Mouse (Mus musculus) midbrain, embryonic 15.5 days (tissue): Measurements from ENCODE around the gene Galp. TPM values are rescaled to one million over a fixed set of nuclear protein-coding genes. Genes with fewer than 3 reads are reported as not detected.

ENCODE experiments used
- ATAC-seq: fragments of 200-750 bp; cut with Nextera tagmentation; replicated peaks from 2 replicates; pipeline ENCODE4 v1.8.0; 2017; ENCODE audit warnings: moderate TSS enrichment
- H3K27ac ChIP-seq: fragments of 300-500 bp; sonication (generic); 2 replicates; pipeline ENCODE4 v1.5.1; 2015; ENCODE audit warnings: mild to moderate bottlenecking, inconsistent platforms
- H3K27me3 ChIP-seq: fragments of 300-500 bp; sonication (generic); replicated peaks from 2 replicates; pipeline ENCODE4 v1.6.1; 2015; ENCODE audit warnings: inconsistent platforms
- H3K36me3 ChIP-seq: fragments of 300-500 bp; sonication (generic); replicated peaks from 2 replicates; pipeline ENCODE4 v1.6.1; 2015; ENCODE audit warnings: inconsistent platforms
- H3K4me1 ChIP-seq: fragments of 300-500 bp; sonication (generic); 2 replicates; pipeline ENCODE4 v1.6.1; 2015; ENCODE audit warnings: inconsistent platforms
- H3K4me2 ChIP-seq: fragments of 300-500 bp; sonication (generic); 2 replicates; pipeline ENCODE4 v1.6.1; 2015; ENCODE audit warnings: inconsistent platforms, mild to moderate bottlenecking, moderate library complexity
- H3K4me3 ChIP-seq: fragments of 300-500 bp; sonication (generic); 2 replicates; pipeline ENCODE4 v1.5.1; 2015; ENCODE audit warnings: mild to moderate bottlenecking, inconsistent platforms
- H3K9ac ChIP-seq: fragments of 300-500 bp; sonication (generic); 2 replicates; pipeline ENCODE4 v1.6.1; 2015; ENCODE audit warnings: mild to moderate bottlenecking, inconsistent platforms
- H3K9me3 ChIP-seq: fragments of 300-500 bp; sonication (generic); 2 replicates; pipeline ENCODE4 v1.6.1; 2016; ENCODE audit warnings: inconsistent platforms
- WGBS: fragments of 180-500 bp; shearing (Covaris S2); methylation state at CpG from one replicate; pipeline ENCODE4 v1.1.7; 2015; ENCODE audit warnings: mixed read lengths; 5-methylcytosine and 5-hydroxymethylcytosine counted together
- polyA plus RNA-seq: library from polyadenylated mRNA; unstranded; fragments of >200 nt; fragmentation: Nextera tagmentation; extraction: Ambion mirVana; gene quantifications from 2 replicates; pipeline ENCODE4 v1.2.1, GENCODE M21; 2015

Gene Galp
- polyA plus RNA-seq, 1 experiment from 2014 or later, result not detected

DNA sequence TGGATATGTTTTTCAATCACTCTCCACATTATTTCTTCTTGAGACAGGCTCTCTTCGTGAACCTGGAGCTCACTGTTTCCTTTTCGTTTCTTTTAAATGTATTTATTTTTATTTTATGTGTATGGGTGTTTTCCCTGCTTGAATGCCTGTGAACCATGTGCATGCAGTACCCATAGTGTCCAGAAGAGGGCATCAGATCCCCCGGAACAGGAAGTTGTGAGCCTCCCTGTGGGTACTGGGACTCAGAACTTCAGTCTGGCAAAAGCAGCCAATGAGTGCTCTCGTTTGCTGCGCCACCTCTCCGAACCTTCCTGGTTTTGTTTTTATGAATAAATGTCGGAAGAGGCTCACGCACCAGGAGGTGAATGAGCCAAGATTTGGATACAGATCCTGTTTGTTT lies 68.8 kb downstream of the Galp start:
- ATAC-seq, result no peak
- H3K4me3 ChIP-seq, result no peak overlapping the region
- no peaks in the 10 kb centered on the region for H3K9me3 ChIP-seq
- no peaks in the 10 kb centered on the region for H3K36me3 ChIP-seq
- no peak overlapping the region for H3K27ac ChIP-seq
- H3K4me1 ChIP-seq, result no peaks in the 10 kb centered on the region
- no peak overlapping the region for H3K9ac ChIP-seq
- H3K4me2 ChIP-seq, result no peak overlapping the region
- H3K27me3 ChIP-seq, result no peaks in the 10 kb centered on the region
- WGBS, result 60% methylated on average over 8 of the region's 8 CpGs

Other genes starting within 250 kb of the Galp start
- not detected in 2 replicates for gene Vmn1r65, start 186.1 kb upstream of the Galp start, polyA plus RNA-seq
- gene Nlrp4c, start 151.9 kb upstream of the Galp start, polyA plus RNA-seq, result not detected in 2 replicates
- 26.3 and 28.1 TPM in 2 replicates for gene Zfp787, start 41.1 kb upstream of the Galp start, polyA plus RNA-seq
- gene Zfp444, start 24.9 kb upstream of the Galp start, polyA plus RNA-seq, result 102 TPM in 2 replicates
- gene Zscan5b, start 25.2 kb downstream of the Galp start, polyA plus RNA-seq, result not detected in 2 replicates
- not detected in 2 replicates for gene Epp13, start 55.6 kb downstream of the Galp start, polyA plus RNA-seq
- 15.5 and 16.8 TPM in 2 replicates for gene Zfp667, start 89.5 kb downstream of the Galp start, polyA plus RNA-seq
- gene Zfp583, start 134.2 kb downstream of the Galp start, polyA plus RNA-seq, result 14.6 TPM in 2 replicates
- gene Gm3854, start 146.7 kb downstream of the Galp start, polyA plus RNA-seq, result 8.9 and 11.1 TPM in 2 replicates
- gene Zfp78, start 166.2 kb downstream of the Galp start, polyA plus RNA-seq, result 5.3 and 6.1 TPM in 2 replicates
- 17.7 and 18.2 TPM in 2 replicates for gene Zfp28, start 186.2 kb downstream of the Galp start, polyA plus RNA-seq
- 5.9 and 7.5 TPM in 2 replicates for gene Smim17, start 201.6 kb downstream of the Galp start, polyA plus RNA-seq
- 0.05 TPM in 1 of 2 replicates, not detected in the other for gene Gm20715, start 213.2 kb downstream of the Galp start, polyA plus RNA-seq
- gene Olfr1344, start 241.6 kb downstream of the Galp start, polyA plus RNA-seq, result 0.20 TPM in 1 of 2 replicates, not detected in the other